Comparison of ENCODE assay signal across 20 mouse cellular contexts in genomic region chr11:32762773-32763172, GRCm38 (mm10).
DNase-seq lines count a peak whose midpoint lies in the region; ATAC-seq and TF ChIP-seq lines count a peak whose summit lies in the region.
"Had no signal": no experiment of that assay in that cellular context is flagged by ENCODE, and none has a peak within 500 bp of the region (broad histone marks: within the 10 kb centered on the region; RNA-seq: fewer than 3 reads in every experiment).

No protein-coding gene starts in this region.

- TF ChIP-seq CTCF in lung, postnatal 0 days (IDR thresholded peaks at IDR 0.05), result no peak
- no peak for TF ChIP-seq CTCF in brain, embryonic 14.5 days (IDR thresholded peaks at IDR 0.05; ENCODE audit: borderline replicate concordance, extremely low read depth, insufficient read depth, insufficient read length)

- ATAC-seq in lung, postnatal 0 days, result peak; percentile 48; the same call in 1 of the 2 replicates
- ATAC-seq: forebrain, postnatal 0 days; midbrain, embryonic 15.5 days had no signal

- no peaks in the 10 kb centered on the region for H3K27me3 ChIP-seq in lung, postnatal 0 days (replicated peaks; ENCODE audit: insufficient read depth, low read length)
- H3K27me3 ChIP-seq: embryonic facial prominence, embryonic 15.5 days; heart, embryonic 13.5 days; hindbrain, embryonic 12.5 days; liver, embryonic 13.5 days; midbrain, embryonic 15.5 days; neural tube, embryonic 12.5 days had no signal

- DNase-seq in cerebellum, postnatal 14 days, result peak; percentile 40 to 60
- no peak for DNase-seq in cerebellum, adult 9-10 months
- peak; percentile 36 for DNase-seq in lung, postnatal 0 days (ENCODE audit: low spot score)
- DNase-seq in lung, postnatal 25 days (ENCODE audit: low spot score), result no peak
- peak; percentile 29 for DNase-seq in brain, embryonic 14.5 days (ENCODE audit: low read depth)
- no peak for DNase-seq in ovary, postnatal 36 days (ENCODE audit: low spot score)
- DNase-seq in adrenal gland, adult (ENCODE audit: inconsistent age in 2 of 2, low spot score in 1 of 2), result no peak
- DNase-seq in gastrocnemius, postnatal 4 days (ENCODE audit: low spot score in 2 of 2), result no peak
- DNase-seq: adrenal gland, adult 8-10 months; forebrain, postnatal 0 days; gastrocnemius, postnatal 10 days; kidney, adult 11 months; kidney, postnatal 36 days; liver, embryonic 13.5 days had no signal

- H3K4me2 ChIP-seq in lung, postnatal 0 days (replicated peaks; ENCODE audit: low read depth, low read length), result no peak overlapping the region
- H3K4me2 ChIP-seq: embryonic facial prominence, embryonic 15.5 days; heart, embryonic 13.5 days; hindbrain, embryonic 12.5 days; liver, embryonic 13.5 days; midbrain, embryonic 15.5 days; neural tube, embryonic 12.5 days had no signal

- no peak overlapping the region for H3K4me3 ChIP-seq in lung, postnatal 0 days (ENCODE audit: low read depth, low read length)
- H3K4me3 ChIP-seq: embryonic facial prominence, embryonic 15.5 days; heart, embryonic 13.5 days; hindbrain, embryonic 12.5 days; liver, embryonic 13.5 days; midbrain, embryonic 15.5 days; neural tube, embryonic 12.5 days had no signal

- no peak overlapping the region for H3K27ac ChIP-seq in lung, postnatal 0 days (ENCODE audit: low read length)
- H3K27ac ChIP-seq: embryonic facial prominence, embryonic 15.5 days; heart, embryonic 13.5 days; hindbrain, embryonic 12.5 days; liver, embryonic 13.5 days; macrophage; midbrain, embryonic 15.5 days; neural tube, embryonic 12.5 days had no signal

- H3K36me3 ChIP-seq in lung, postnatal 0 days (ENCODE audit: insufficient read depth, low read length), result no peaks in the 10 kb centered on the region
- H3K36me3 ChIP-seq: embryonic facial prominence, embryonic 15.5 days; heart, embryonic 13.5 days; hindbrain, embryonic 12.5 days; liver, embryonic 13.5 days; midbrain, embryonic 15.5 days; neural tube, embryonic 12.5 days had no signal

- WGBS in lung, postnatal 0 days, result 39% methylated on average over 3 of the region's 3 CpGs

- no peak for TF ChIP-seq EP300 in lung, postnatal 0 days (IDR thresholded peaks at IDR 0.05)

- H3K9me3 ChIP-seq in lung, postnatal 0 days (ENCODE audit: low read length), result no peaks in the 10 kb centered on the region
- H3K9me3 ChIP-seq: embryonic facial prominence, embryonic 15.5 days; heart, embryonic 13.5 days; hindbrain, embryonic 12.5 days; liver, embryonic 13.5 days; midbrain, embryonic 15.5 days; neural tube, embryonic 12.5 days had no signal

- no peak for TF ChIP-seq POLR2A in brain, embryonic 14.5 days (IDR thresholded peaks at IDR 0.05; ENCODE audit: borderline replicate concordance, extremely low read depth, insufficient read depth, insufficient read length, poor library complexity, severe bottlenecking)

- no peak overlapping the region for H3K9ac ChIP-seq in lung, postnatal 0 days (replicated peaks; ENCODE audit: low read depth)
- H3K9ac ChIP-seq: embryonic facial prominence, embryonic 15.5 days; forebrain, postnatal 0 days; heart, embryonic 13.5 days; hindbrain, embryonic 12.5 days; liver, embryonic 13.5 days; midbrain, embryonic 15.5 days; neural tube, embryonic 12.5 days had no signal

- H3K4me1 ChIP-seq in lung, postnatal 0 days (ENCODE audit: insufficient read depth, low read depth, low read length), result no peaks in the 10 kb centered on the region
- H3K4me1 ChIP-seq: embryonic facial prominence, embryonic 15.5 days; hindbrain, embryonic 12.5 days; liver, embryonic 13.5 days; midbrain, embryonic 15.5 days; neural tube, embryonic 12.5 days had no signal

Comparison
In these comparisons a context has a peak if more than half of its experiments do, and no peak if none do; other contexts are left out.
1. DNase-seq: peak in cerebellum, postnatal 14 days (2 of 2), lung, postnatal 0 days (single experiment) and brain, embryonic 14.5 days (single experiment); none in cerebellum, adult 9-10 months (single experiment), lung, postnatal 25 days (single experiment), ovary, postnatal 36 days (single experiment), adrenal gland, adult (0 of 2) and gastrocnemius, postnatal 4 days (0 of 2).